Mouse (Mus musculus): ENCODE data around the gene Ctcfl. TPM values are rescaled to one million over a fixed set of nuclear protein-coding genes. Genes with fewer than 3 reads are reported as not detected.

Gene Ctcfl
- polyA plus RNA-seq, 1 experiment from 2014 or later, result 0.09 TPM

GRCm38 (mm10) chr2:173080785-173081241, 38.5 kb downstream of the Ctcfl start:
- Histone ChIP-seq H3K4me1 (no peaks in the 10 kb centered on the region), H3K27ac (replicated peaks) (no peak overlapping the region), H3K9me3 (replicated peaks) (no peaks in the 10 kb centered on the region), H3K4me3 (replicated peaks) (no peak overlapping the region), H3K4me2 (no peak overlapping the region), H3K27me3 (replicated peaks) (peaks cover 4% of the 10 kb centered on the region; the same call in 1 of the 2 replicates), H3K36me3 (no peaks in the 10 kb centered on the region), H3K9ac (replicated peaks) (no peak overlapping the region)
- 37% methylated on average over 10 of the region's 10 CpGs for whole genome bisulfite sequencing
- 0 out of 2 replicates have a peak, but pooled peaks have one; percentile 50 for ATAC-seq (ENCODE audit: low FRiP score)

- H3K27me3 ChIP-seq (replicated peaks), result peaks cover 4% of the 10 kb centered on the region; the same call in 1 of the 2 replicates
- H3K9ac ChIP-seq (replicated peaks), result no peak overlapping the region
- 63% methylated on average over 10 of the region's 10 CpGs for WGBS
- H3K27ac ChIP-seq (replicated peaks), result no peak overlapping the region
- no peaks in the 10 kb centered on the region for H3K9me3 ChIP-seq (replicated peaks)
- H3K4me3 ChIP-seq (replicated peaks), result no peak overlapping the region
- no peaks in the 10 kb centered on the region for H3K36me3 ChIP-seq
- no peaks in the 10 kb centered on the region for H3K4me1 ChIP-seq
- no peak overlapping the region for H3K4me2 ChIP-seq
- no peak for ATAC-seq (ENCODE audit: low FRiP score)
Measured at GRCm38 (mm10) chr2:173079766-173080549, 39.4 kb downstream of the Ctcfl start.

- no peak for ATAC-seq (ENCODE audit: low FRiP score)
- Histone ChIP-seq H3K36me3 (no peaks in the 10 kb centered on the region), H3K9ac (replicated peaks) (no peak overlapping the region), H3K27ac (replicated peaks) (no peak overlapping the region), H3K4me3 (replicated peaks) (no peak overlapping the region), H3K4me2 (no peak overlapping the region), H3K27me3 (replicated peaks) (peaks cover 4% of the 10 kb centered on the region; the same call in 1 of the 2 replicates), H3K4me1 (no peaks in the 10 kb centered on the region), H3K9me3 (replicated peaks) (no peaks in the 10 kb centered on the region)
- WGBS, result 89% methylated on average over 9 of the region's 9 CpGs
Measured at GRCm38 (mm10) chr2:173076921-173077320, 42.4 kb downstream of the Ctcfl start.

GRCm38 (mm10) chr2:173073666-173074065, 45.7 kb downstream of the Ctcfl start:
- Histone ChIP-seq H3K4me3 (replicated peaks) (no peak overlapping the region), H3K9me3 (replicated peaks) (no peaks in the 10 kb centered on the region), H3K36me3 (no peaks in the 10 kb centered on the region), H3K27me3 (replicated peaks) (no peaks in the 10 kb centered on the region), H3K4me1 (no peaks in the 10 kb centered on the region), H3K9ac (replicated peaks) (no peak overlapping the region), H3K4me2 (no peak overlapping the region), H3K27ac (replicated peaks) (no peak overlapping the region)
- no peak for ATAC-seq (ENCODE audit: low FRiP score)
- 80% methylated on average over 5 of the region's 5 CpGs for WGBS

GRCm38 (mm10) chr2:173072948-173073347, 46.4 kb downstream of the Ctcfl start:
- 91% methylated on average over 7 of the region's 7 CpGs for WGBS
- Histone ChIP-seq H3K9ac (replicated peaks) (no peak overlapping the region), H3K4me2 (no peak overlapping the region), H3K9me3 (replicated peaks) (0 out of 2 replicates have a peak, but pooled peaks cover 3% of the 10 kb centered on the region), H3K27me3 (replicated peaks) (no peaks in the 10 kb centered on the region), H3K36me3 (no peaks in the 10 kb centered on the region), H3K27ac (replicated peaks) (no peak overlapping the region), H3K4me3 (replicated peaks) (no peak overlapping the region), H3K4me1 (no peaks in the 10 kb centered on the region)
- ATAC-seq (ENCODE audit: low FRiP score), result no peak

- Histone ChIP-seq H3K4me3 (replicated peaks) (no peak overlapping the region), H3K9ac (replicated peaks) (no peak overlapping the region), H3K36me3 (no peaks in the 10 kb centered on the region), H3K27me3 (replicated peaks) (no peaks in the 10 kb centered on the region), H3K4me1 (no peaks in the 10 kb centered on the region), H3K9me3 (replicated peaks) (0 out of 2 replicates have a peak, but pooled peaks cover 3% of the 10 kb centered on the region), H3K4me2 (no peak overlapping the region), H3K27ac (replicated peaks) (no peak overlapping the region)
- 100% methylated on average over 2 of the region's 2 CpGs for WGBS
- ATAC-seq (ENCODE audit: low FRiP score), result no peak
Measured at GRCm38 (mm10) chr2:173064864-173065263, 54.5 kb downstream of the Ctcfl start.

- WGBS, result no CpG with 5 or more reads among the region's 1 CpGs
- Histone ChIP-seq H3K4me3 (replicated peaks) (no peak overlapping the region), H3K9ac (replicated peaks) (no peak overlapping the region), H3K36me3 (no peaks in the 10 kb centered on the region), H3K9me3 (replicated peaks) (0 out of 2 replicates have a peak, but pooled peaks cover 1% of the 10 kb centered on the region), H3K4me2 (no peak overlapping the region), H3K27me3 (replicated peaks) (no peaks in the 10 kb centered on the region), H3K27ac (replicated peaks) (no peak overlapping the region), H3K4me1 (no peaks in the 10 kb centered on the region)
- no peak for ATAC-seq (ENCODE audit: low FRiP score)
Measured at GRCm38 (mm10) chr2:173063219-173063618, 56.1 kb downstream of the Ctcfl start.

- Histone ChIP-seq H3K4me1 (no peaks in the 10 kb centered on the region), H3K36me3 (no peaks in the 10 kb centered on the region), H3K27me3 (replicated peaks) (no peaks in the 10 kb centered on the region), H3K27ac (replicated peaks) (no peak overlapping the region), H3K9ac (replicated peaks) (no peak overlapping the region), H3K9me3 (replicated peaks) (no peaks in the 10 kb centered on the region), H3K4me2 (no peak overlapping the region), H3K4me3 (replicated peaks) (no peak overlapping the region)
- no peak for ATAC-seq (ENCODE audit: low FRiP score)
- 84% methylated on average over 15 of the region's 15 CpGs for WGBS
Measured at GRCm38 (mm10) chr2:173061443-173062351, 57.6 kb downstream of the Ctcfl start.

GRCm38 (mm10) chr2:173060450-173060849, 58.9 kb downstream of the Ctcfl start:
- Histone ChIP-seq H3K4me1 (no peaks in the 10 kb centered on the region), H3K4me3 (replicated peaks) (no peak overlapping the region), H3K36me3 (no peaks in the 10 kb centered on the region), H3K27ac (replicated peaks) (no peak overlapping the region), H3K27me3 (replicated peaks) (no peaks in the 10 kb centered on the region), H3K9me3 (replicated peaks) (no peaks in the 10 kb centered on the region), H3K4me2 (no peak overlapping the region), H3K9ac (replicated peaks) (no peak overlapping the region)
- 88% methylated on average over 9 of the region's 9 CpGs for WGBS
- ATAC-seq (ENCODE audit: low FRiP score), result no peak

- H3K9me3 ChIP-seq (replicated peaks), result no peaks in the 10 kb centered on the region
- H3K36me3 ChIP-seq, result no peaks in the 10 kb centered on the region
- 45% methylated on average over 11 of the region's 11 CpGs for WGBS
Measured at GRCm38 (mm10) chr2:173058263-173058662, 61.1 kb downstream of the Ctcfl start.

GRCm38 (mm10) chr2:173057623-173058022, 61.7 kb downstream of the Ctcfl start:
- no peak overlapping the region for H3K9ac ChIP-seq (replicated peaks)
- no peaks in the 10 kb centered on the region for H3K9me3 ChIP-seq (replicated peaks)
- ATAC-seq (ENCODE audit: low FRiP score), result no peak
- H3K27me3 ChIP-seq (replicated peaks), result no peaks in the 10 kb centered on the region
- no peaks in the 10 kb centered on the region for H3K36me3 ChIP-seq
- H3K4me2 ChIP-seq, result no peak overlapping the region
- no peak overlapping the region for H3K27ac ChIP-seq (replicated peaks)
- H3K4me3 ChIP-seq (replicated peaks), result no peak overlapping the region
- H3K4me1 ChIP-seq, result no peaks in the 10 kb centered on the region
- 65% methylated on average over 10 of the region's 10 CpGs for WGBS

More at GRCm38 (mm10) chr2:173058263-173058662, 61.1 kb downstream of the Ctcfl start:
- H3K4me2 ChIP-seq, result no peak overlapping the region
- H3K4me3 ChIP-seq (replicated peaks), result no peak overlapping the region
- H3K9ac ChIP-seq (replicated peaks), result no peak overlapping the region
- H3K4me1 ChIP-seq, result no peaks in the 10 kb centered on the region
- no peaks in the 10 kb centered on the region for H3K27me3 ChIP-seq (replicated peaks)
- no peak for ATAC-seq (ENCODE audit: low FRiP score)
- H3K27ac ChIP-seq (replicated peaks), result no peak overlapping the region

Data from neural tube, embryonic 15.5 days (tissue).